Mouse (Mus musculus): Measurements from ENCODE around the gene Trmt1. TPM values are rescaled to one million over a fixed set of nuclear protein-coding genes. Genes with fewer than 3 reads are reported as not detected.

Gene Trmt1
- polyA plus RNA-seq, 1 experiment from 2014 or later: 66.8 TPM

GRCm38 (mm10) chr8:84704356-84704755, 18.2 kb downstream of the Trmt1 start:
- ATAC-seq: no peak
- 4% methylated on average over 16 of the region's 16 CpGs for WGBS
- peak overlapping the region; percentile 69 for H3K27ac ChIP-seq (ENCODE audit: low read depth, low read length)
- peaks cover 20% of the 10 kb centered on the region for H3K27me3 ChIP-seq (replicated peaks; ENCODE audit: control insufficient read depth, insufficient read depth, low read length)
- no peaks in the 10 kb centered on the region for H3K36me3 ChIP-seq (ENCODE audit: control insufficient read depth, insufficient read depth, low read length)
- peak overlapping the region; percentile 45 for H3K4me2 ChIP-seq (ENCODE audit: low read length)
- H3K4me1 ChIP-seq (ENCODE audit: control insufficient read depth, insufficient read depth, low read depth, low read length): peaks cover 28% of the 10 kb centered on the region
- peak overlapping the region; percentile 41; the same call in 1 of the 2 replicates for H3K9ac ChIP-seq (ENCODE audit: low read depth, low read length)
- H3K4me3 ChIP-seq (ENCODE audit: low read length): no peak overlapping the region
- no peaks in the 10 kb centered on the region for H3K9me3 ChIP-seq (ENCODE audit: control insufficient read depth, low read length)

- Histone ChIP-seq H3K4me3 (ENCODE audit: low read length) (peak overlapping the region; percentile 20), H3K9me3 (ENCODE audit: control insufficient read depth, low read length) (no peaks in the 10 kb centered on the region), H3K27me3 (replicated peaks; ENCODE audit: control insufficient read depth, insufficient read depth, low read length) (peaks cover 20% of the 10 kb centered on the region), H3K36me3 (ENCODE audit: control insufficient read depth, insufficient read depth, low read length) (no peaks in the 10 kb centered on the region), H3K4me1 (ENCODE audit: control insufficient read depth, insufficient read depth, low read depth, low read length) (peaks cover 33% of the 10 kb centered on the region), H3K9ac (ENCODE audit: low read depth, low read length) (peak overlapping the region; percentile 51), H3K27ac (ENCODE audit: low read depth, low read length) (peak overlapping the region; percentile 69), H3K4me2 (ENCODE audit: low read length) (peak overlapping the region; percentile 45)
- 2% methylated on average over 57 of the region's 61 CpGs for WGBS
- no peak for ATAC-seq
Observed at GRCm38 (mm10) chr8:84704867-84705831, 19.0 kb downstream of the Trmt1 start.

DNA sequence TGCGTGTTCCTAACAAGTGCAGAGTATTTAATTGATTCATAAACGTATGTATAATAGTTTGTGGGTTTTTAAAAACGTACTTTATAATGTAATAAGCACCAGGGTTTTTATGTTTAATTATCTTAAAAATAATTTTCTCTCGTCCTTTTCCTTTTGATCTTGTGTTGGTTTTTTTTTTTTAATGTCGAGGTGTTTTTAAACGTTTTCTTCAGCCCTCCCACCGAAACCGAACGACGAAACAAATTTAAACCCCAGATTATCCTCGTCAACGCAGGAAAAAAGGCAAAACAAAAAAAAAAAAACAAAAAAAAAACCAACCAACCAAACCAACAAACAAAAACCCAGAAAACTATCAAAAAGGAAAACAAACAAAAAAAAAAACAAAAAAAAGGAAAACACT, 19.9 kb downstream of the Trmt1 start:
- no peak overlapping the region for H3K27ac ChIP-seq (ENCODE audit: low read depth, low read length)
- H3K9ac ChIP-seq (ENCODE audit: low read depth, low read length): peak overlapping the region; percentile 51
- H3K9me3 ChIP-seq (ENCODE audit: control insufficient read depth, low read length): no peaks in the 10 kb centered on the region
- H3K36me3 ChIP-seq (ENCODE audit: control insufficient read depth, insufficient read depth, low read length): no peaks in the 10 kb centered on the region
- WGBS: 6% methylated on average over 12 of the region's 12 CpGs
- H3K27me3 ChIP-seq (replicated peaks; ENCODE audit: control insufficient read depth, insufficient read depth, low read length): peaks cover 20% of the 10 kb centered on the region
- no peak overlapping the region; the same call in 1 of the 2 replicates for H3K4me3 ChIP-seq (ENCODE audit: low read length)
- peaks cover 33% of the 10 kb centered on the region for H3K4me1 ChIP-seq (ENCODE audit: control insufficient read depth, insufficient read depth, low read depth, low read length)
- no peak for ATAC-seq
- peak overlapping the region; percentile 45 for H3K4me2 ChIP-seq (ENCODE audit: low read length)

GRCm38 (mm10) chr8:84706610-84707266, 20.6 kb downstream of the Trmt1 start:
- Histone ChIP-seq H3K27me3 (replicated peaks; ENCODE audit: control insufficient read depth, insufficient read depth, low read length) (peaks cover 20% of the 10 kb centered on the region), H3K4me2 (ENCODE audit: low read length) (peak overlapping the region; percentile 39), H3K27ac (ENCODE audit: low read depth, low read length) (peak overlapping the region; percentile 77), H3K4me3 (ENCODE audit: low read length) (peak overlapping the region; percentile 8), H3K9me3 (ENCODE audit: control insufficient read depth, low read length) (no peaks in the 10 kb centered on the region), H3K4me1 (ENCODE audit: control insufficient read depth, insufficient read depth, low read depth, low read length) (peaks cover 37% of the 10 kb centered on the region), H3K9ac (ENCODE audit: low read depth, low read length) (peak overlapping the region; percentile 46), H3K36me3 (ENCODE audit: control insufficient read depth, insufficient read depth, low read length) (no peaks in the 10 kb centered on the region)
- 7% methylated on average over 43 of the region's 45 CpGs for WGBS
- no peak for ATAC-seq

DNA sequence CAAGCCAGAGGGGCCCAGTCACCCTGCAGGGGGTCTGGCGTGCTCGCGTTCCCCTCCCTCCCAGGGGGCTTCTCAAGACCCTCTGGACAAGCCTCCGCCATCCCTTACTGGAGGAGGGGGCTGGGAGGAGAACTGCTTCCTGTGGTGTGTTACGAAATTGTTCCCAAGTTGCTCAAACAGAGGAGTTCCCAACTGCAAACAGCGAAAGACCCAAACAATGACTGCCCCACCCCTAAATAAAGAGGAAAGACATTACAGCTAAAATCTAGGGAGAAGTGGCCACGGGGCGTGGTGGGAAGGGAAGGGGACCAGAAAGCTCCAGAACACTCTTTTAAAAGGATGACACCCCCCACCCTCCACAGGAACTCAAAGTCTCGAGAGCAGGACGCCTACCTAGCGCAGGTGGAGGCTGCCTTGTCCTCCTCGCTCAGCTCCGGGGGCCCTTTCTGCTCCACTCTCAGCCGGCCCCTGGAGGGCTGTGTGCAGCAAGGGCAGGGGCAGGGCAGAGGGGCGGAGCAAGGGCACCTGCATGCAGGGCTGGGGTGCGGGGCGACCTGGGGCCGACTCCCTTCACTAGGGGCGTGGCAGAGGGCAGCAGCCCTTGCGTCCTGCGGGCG, 21.3 kb downstream of the Trmt1 start:
- peak overlapping the region; percentile 46 for H3K9ac ChIP-seq (ENCODE audit: low read depth, low read length)
- 10% methylated on average over 21 of the region's 22 CpGs for WGBS

GRCm38 (mm10) chr8:84708071-84708541, 22.0 kb downstream of the Trmt1 start:
- Histone ChIP-seq H3K36me3 (ENCODE audit: control insufficient read depth, insufficient read depth, low read length) (no peaks in the 10 kb centered on the region), H3K27me3 (replicated peaks; ENCODE audit: control insufficient read depth, insufficient read depth, low read length) (peaks cover 10% of the 10 kb centered on the region; the same call in 1 of the 2 replicates), H3K4me3 (ENCODE audit: low read length) (no peak overlapping the region), H3K4me1 (ENCODE audit: control insufficient read depth, insufficient read depth, low read depth, low read length) (peaks cover 41% of the 10 kb centered on the region), H3K9me3 (ENCODE audit: control insufficient read depth, low read length) (no peaks in the 10 kb centered on the region), H3K27ac (ENCODE audit: low read depth, low read length) (peak overlapping the region; percentile 77), H3K9ac (ENCODE audit: low read depth, low read length) (peak overlapping the region; percentile 17; the same call in 1 of the 2 replicates), H3K4me2 (ENCODE audit: low read length) (peak overlapping the region; percentile 5; the same call in 1 of the 2 replicates)
- 6% methylated on average over 15 of the region's 15 CpGs for WGBS
- no peak for ATAC-seq

More for the DNA sequence above, 21.3 kb downstream of the Trmt1 start:
- H3K36me3 ChIP-seq (ENCODE audit: control insufficient read depth, insufficient read depth, low read length): no peaks in the 10 kb centered on the region
- peak overlapping the region; percentile 5 for H3K4me3 ChIP-seq (ENCODE audit: low read length)
- peak overlapping the region; percentile 77 for H3K27ac ChIP-seq (ENCODE audit: low read depth, low read length)
- ATAC-seq: no peak
- H3K27me3 ChIP-seq (replicated peaks; ENCODE audit: control insufficient read depth, insufficient read depth, low read length): peaks cover 17% of the 10 kb centered on the region
- peaks cover 40% of the 10 kb centered on the region for H3K4me1 ChIP-seq (ENCODE audit: control insufficient read depth, insufficient read depth, low read depth, low read length)
- H3K9me3 ChIP-seq (ENCODE audit: control insufficient read depth, low read length): no peaks in the 10 kb centered on the region
- H3K4me2 ChIP-seq (ENCODE audit: low read length): peak overlapping the region; percentile 39

DNA sequence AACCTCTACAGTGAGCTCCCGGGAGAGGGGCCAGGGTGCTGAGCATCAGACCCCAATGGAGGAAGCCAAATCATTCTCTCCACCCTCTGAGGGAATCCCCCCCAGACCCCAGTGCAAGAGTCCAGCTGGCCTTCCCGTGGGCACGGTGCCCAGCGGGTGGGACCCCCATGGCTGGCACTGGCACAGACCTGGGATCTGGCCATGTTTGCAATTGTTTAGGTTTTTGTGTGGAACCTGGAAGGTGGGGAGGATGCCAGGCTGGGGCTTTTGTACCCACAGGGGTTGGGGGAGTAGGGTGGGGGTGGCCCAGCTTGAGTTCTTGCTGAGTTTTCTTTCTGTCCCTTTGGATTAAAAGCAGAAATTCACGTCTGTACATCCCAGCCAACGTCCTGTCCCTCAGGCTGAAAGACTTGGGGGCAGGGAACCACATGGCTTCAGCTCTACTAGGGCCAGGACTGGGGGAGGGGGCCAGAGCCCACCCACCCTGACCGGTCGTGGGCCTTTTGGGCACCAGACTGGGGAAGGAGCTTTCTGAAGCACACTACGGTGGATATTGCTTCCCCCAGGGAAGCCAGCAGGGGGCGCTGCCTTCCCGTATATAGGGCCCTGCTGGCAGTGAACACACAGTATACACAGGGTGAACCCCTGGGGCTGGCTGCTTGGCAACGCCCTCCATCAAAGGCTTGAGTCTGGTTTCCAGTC, 22.8 kb downstream of the Trmt1 start:
- H3K9ac ChIP-seq (ENCODE audit: low read depth, low read length): 0 out of 2 replicates have a peak overlapping the region, but pooled peaks have one; percentile 23
- no peaks in the 10 kb centered on the region for H3K36me3 ChIP-seq (ENCODE audit: control insufficient read depth, insufficient read depth, low read length)
- 0 out of 2 replicates have a peak overlapping the region, but pooled peaks have one; percentile 2 for H3K4me2 ChIP-seq (ENCODE audit: low read length)
- H3K9me3 ChIP-seq (ENCODE audit: control insufficient read depth, low read length): no peaks in the 10 kb centered on the region
- 6% methylated on average over 12 of the region's 12 CpGs for WGBS
- H3K4me1 ChIP-seq (ENCODE audit: control insufficient read depth, insufficient read depth, low read depth, low read length): peaks cover 45% of the 10 kb centered on the region
- H3K27ac ChIP-seq (ENCODE audit: low read depth, low read length): peak overlapping the region; percentile 77
- peaks cover 4% of the 10 kb centered on the region; the same call in 1 of the 2 replicates for H3K27me3 ChIP-seq (replicated peaks; ENCODE audit: control insufficient read depth, insufficient read depth, low read length)
- ATAC-seq: peak; percentile 79
- no peak overlapping the region for H3K4me3 ChIP-seq (ENCODE audit: low read length)

- no peak for ATAC-seq
- peaks cover 49% of the 10 kb centered on the region for H3K4me1 ChIP-seq (ENCODE audit: control insufficient read depth, insufficient read depth, low read depth, low read length)
- H3K4me2 ChIP-seq (ENCODE audit: low read length): no peak overlapping the region
- no peaks in the 10 kb centered on the region for H3K36me3 ChIP-seq (ENCODE audit: control insufficient read depth, insufficient read depth, low read length)
- H3K27me3 ChIP-seq (replicated peaks; ENCODE audit: control insufficient read depth, insufficient read depth, low read length): peaks cover 4% of the 10 kb centered on the region; the same call in 1 of the 2 replicates
- H3K9me3 ChIP-seq (ENCODE audit: control insufficient read depth, low read length): no peaks in the 10 kb centered on the region
- no peak overlapping the region for H3K4me3 ChIP-seq (ENCODE audit: low read length)
- H3K27ac ChIP-seq (ENCODE audit: low read depth, low read length): peak overlapping the region; percentile 77
- no peak overlapping the region for H3K9ac ChIP-seq (ENCODE audit: low read depth, low read length)
- WGBS: 86% methylated on average over 1 of the region's 1 CpGs
Observed at GRCm38 (mm10) chr8:84709931-84710330, 23.8 kb downstream of the Trmt1 start.
